Mouse (Mus musculus) intestine, postnatal 0 days (tissue): Measurements from ENCODE around the gene 4931406P16Rik. TPM values are rescaled to one million over a fixed set of nuclear protein-coding genes. Genes with fewer than 3 reads are reported as not detected.

Experiments
- ATAC-seq: fragments of 200-750 bp; cut with Nextera tagmentation; 2 replicates; pipeline ENCODE4 v1.8.0; 2017; ENCODE audit warnings: mild to moderate bottlenecking, moderate TSS enrichment, moderate library complexity
- H3K27ac ChIP-seq: fragments of 300-500 bp; sonication (generic); 2 replicates; pipeline ENCODE4 v1.5.1; 2014; ENCODE audit warnings: mild to moderate bottlenecking, low read depth, low read length, moderate library complexity
- H3K27me3 ChIP-seq: fragments of 300-500 bp; sonication (generic); replicated peaks from 2 replicates; pipeline ENCODE4 v1.6.1; 2014; ENCODE audit warnings: low read length, mixed read lengths; ENCODE audit not compliant: control insufficient read depth, insufficient read depth
- H3K36me3 ChIP-seq: fragments of 300-500 bp; sonication (generic); 2 replicates; pipeline ENCODE4 v1.6.1; 2014; ENCODE audit warnings: mild to moderate bottlenecking, moderate library complexity; ENCODE audit not compliant: control insufficient read depth, insufficient read depth
- H3K4me1 ChIP-seq: fragments of 300-500 bp; sonication (generic); replicated peaks from 2 replicates; pipeline ENCODE4 v1.6.1; 2014; ENCODE audit warnings: antibody characterized with exemption, low read length, mixed read lengths; ENCODE audit not compliant: control insufficient read depth, insufficient read depth
- H3K4me2 ChIP-seq: fragments of 300-500 bp; sonication (generic); replicated peaks from 2 replicates; pipeline ENCODE4 v1.6.1; 2014; ENCODE audit warnings: low read depth, mild to moderate bottlenecking, moderate library complexity
- H3K4me3 ChIP-seq: fragments of 300-500 bp; sonication (generic); 2 replicates; pipeline ENCODE4 v1.5.1; 2014; ENCODE audit warnings: low read depth, low read length
- H3K9ac ChIP-seq: fragments of 300-500 bp; sonication (generic); 2 replicates; pipeline ENCODE4 v1.6.1; 2014; ENCODE audit warnings: mild to moderate bottlenecking, low read depth, low read length
- H3K9me3 ChIP-seq: fragments of 300-500 bp; sonication (generic); 2 replicates; pipeline ENCODE4 v1.6.1; 2016; ENCODE audit warnings: mixed run types; ENCODE audit not compliant: control insufficient read depth
- CTCF ChIP-seq: sonication (generic); IDR thresholded peaks from 2 replicates; pipeline ENCODE4 v1.5.1; 2016; ENCODE audit warnings: low read depth, mild to moderate bottlenecking, control low read depth, antibody characterized with exemption, moderate library complexity
- WGBS: fragments of 180-500 bp; shearing (Covaris S2); extraction: QIAGEN DNeasy Blood & Tissue Kit; methylation state at CpG from one replicate; pipeline ENCODE4 v1.1.7; 2014; 5-methylcytosine and 5-hydroxymethylcytosine counted together
- polyA plus RNA-seq: library from polyadenylated mRNA; unstranded; fragments of >200 nt; fragmentation: Nextera tagmentation; extraction: Ambion mirVana; gene quantifications from 2 replicates; pipeline ENCODE4 v1.2.1, GENCODE M21; 2015

Gene 4931406P16Rik
- polyA plus RNA-seq, 1 experiment from 2014 or later = 18.6 TPM

GRCm38 (mm10) chr7:34319123-34319522 is 5.8 kb upstream of the 4931406P16Rik start:
- TF ChIP-seq CTCF = no peak
- WGBS = 59% methylated on average over 2 of the region's 2 CpGs
- H3K9me3 ChIP-seq = no peaks in the 10 kb centered on the region
- no peaks in the 10 kb centered on the region for H3K27me3 ChIP-seq
- no peak for ATAC-seq
- H3K4me1 ChIP-seq = no peaks in the 10 kb centered on the region; the same call in 1 of the 2 replicates
- H3K9ac ChIP-seq = no peak overlapping the region
- H3K36me3 ChIP-seq = no peaks in the 10 kb centered on the region
- H3K4me3 ChIP-seq = no peak overlapping the region
- no peak overlapping the region for H3K27ac ChIP-seq
- H3K4me2 ChIP-seq = no peak overlapping the region

- no peak overlapping the region for H3K9ac ChIP-seq
- peak overlapping the region; percentile 50 for H3K27ac ChIP-seq
- 52% methylated on average over 7 of the region's 7 CpGs for WGBS
- no peak overlapping the region for H3K4me3 ChIP-seq
- H3K9me3 ChIP-seq = no peaks in the 10 kb centered on the region
- no peak overlapping the region for H3K4me2 ChIP-seq
- ATAC-seq = no peak
- no peaks in the 10 kb centered on the region for H3K27me3 ChIP-seq
- TF ChIP-seq CTCF = peak; percentile 29; the same call in 1 of the 2 replicates
- H3K36me3 ChIP-seq = no peaks in the 10 kb centered on the region
- H3K4me1 ChIP-seq = no peaks in the 10 kb centered on the region; the same call in 1 of the 2 replicates
These were observed 4.6 kb upstream of the 4931406P16Rik start for GRCm38 (mm10) chr7:34317901-34318476.

GRCm38 (mm10) chr7:34312786-34313442 is 437 bp downstream of the 4931406P16Rik start:
- no peaks in the 10 kb centered on the region for H3K9me3 ChIP-seq
- no peaks in the 10 kb centered on the region for H3K27me3 ChIP-seq
- H3K4me2 ChIP-seq = peak overlapping the region; percentile 80
- H3K9ac ChIP-seq = peak overlapping the region; percentile 96
- ATAC-seq = peak; percentile 77
- WGBS = 0% methylated on average over 27 of the region's 73 CpGs
- TF ChIP-seq CTCF = no peak
- H3K4me1 ChIP-seq = no peaks in the 10 kb centered on the region
- no peaks in the 10 kb centered on the region for H3K36me3 ChIP-seq
- H3K4me3 ChIP-seq = peak overlapping the region; percentile 98
- H3K27ac ChIP-seq = peak overlapping the region; percentile 90

- no peak for ATAC-seq
- Histone ChIP-seq H3K9me3 (no peaks in the 10 kb centered on the region), H3K36me3 (no peaks in the 10 kb centered on the region), H3K9ac (no peak overlapping the region), H3K27ac (0 out of 2 replicates have a peak overlapping the region, but pooled peaks have one; percentile 46), H3K27me3 (no peaks in the 10 kb centered on the region), H3K4me2 (no peak overlapping the region), H3K4me3 (no peak overlapping the region), H3K4me1 (no peaks in the 10 kb centered on the region; the same call in 1 of the 2 replicates)
- 48% methylated on average over 5 of the region's 5 CpGs for WGBS
- TF ChIP-seq CTCF = no peak
These were observed 4.1 kb downstream of the 4931406P16Rik start for GRCm38 (mm10) chr7:34309186-34309764.

- no peak overlapping the region for H3K4me2 ChIP-seq
- no peaks in the 10 kb centered on the region for H3K27me3 ChIP-seq
- 62% methylated on average over 5 of the region's 5 CpGs for WGBS
- no peak overlapping the region for H3K4me3 ChIP-seq
- TF ChIP-seq CTCF = no peak
- H3K9ac ChIP-seq = no peak overlapping the region
- H3K27ac ChIP-seq = no peak overlapping the region
- H3K36me3 ChIP-seq = no peaks in the 10 kb centered on the region
- no peaks in the 10 kb centered on the region; the same call in 1 of the 2 replicates for H3K4me1 ChIP-seq
- ATAC-seq = no peak
- no peaks in the 10 kb centered on the region for H3K9me3 ChIP-seq
These were observed 4.8 kb downstream of the 4931406P16Rik start for GRCm38 (mm10) chr7:34308586-34308985.

GRCm38 (mm10) chr7:34305454-34305853 is 7.9 kb downstream of the 4931406P16Rik start:
- Histone ChIP-seq H3K4me1 (no peaks in the 10 kb centered on the region; the same call in 1 of the 2 replicates), H3K9me3 (no peaks in the 10 kb centered on the region), H3K36me3 (no peaks in the 10 kb centered on the region), H3K4me3 (peak overlapping the region; percentile 9; the same call in 1 of the 2 replicates), H3K9ac (no peak overlapping the region), H3K27ac (no peak overlapping the region; the same call in 1 of the 2 replicates), H3K4me2 (no peak overlapping the region; the same call in 1 of the 2 replicates), H3K27me3 (no peaks in the 10 kb centered on the region)
- no peak for ATAC-seq
- WGBS = 41% methylated on average over 4 of the region's 4 CpGs
- TF ChIP-seq CTCF = no peak
